Mouse (Mus musculus) cerebellum, adult 2 months (tissue): ENCODE data around the gene Arhgef11. TPM values are rescaled to one million over a fixed set of nuclear protein-coding genes. Genes with fewer than 3 reads are reported as not detected.
A peak's percentile ranks its signal among the peaks of the same experiment; 100 is the strongest.

ENCODE experiments used
- DNase-seq, 2 experiments: peaks; one replicate each; pipeline ENCODE4 v3.0.0; 2021
- H3K27ac ChIP-seq: fragments of 200-500 bp; 2 replicates; pipeline ENCODE4 v1.5.1; 2012; ENCODE audit warnings: low read length, control low read depth, inconsistent platforms; ENCODE audit not compliant: insufficient read depth
- H3K27me3 ChIP-seq: fragments of 200-500 bp; 2 replicates; pipeline ENCODE4 v1.6.1; 2012; ENCODE audit warnings: inconsistent platforms, mild to moderate bottlenecking, low read length, moderate library complexity; ENCODE audit not compliant: control insufficient read depth, insufficient read depth
- H3K4me1 ChIP-seq: fragments of 200-500 bp; 2 replicates; pipeline ENCODE4 v1.6.1; 2011; ENCODE audit warnings: low read length; ENCODE audit not compliant: control insufficient read depth, insufficient read depth
- H3K4me3 ChIP-seq: fragments of 200-500 bp; replicated peaks from 2 replicates; pipeline ENCODE3; 2011; ENCODE audit warnings: mild to moderate bottlenecking, low read depth, low read length, control low read depth; ENCODE audit not compliant: insufficient read depth
- CTCF ChIP-seq: fragments of 200-500 bp; IDR thresholded peaks from 2 replicates; pipeline ENCODE4 v1.5.1; 2011; ENCODE audit warnings: low read depth, mild to moderate bottlenecking, control low read depth, low read length, moderate library complexity, borderline replicate concordance; ENCODE audit not compliant: insufficient read depth
- POLR2A ChIP-seq: fragments of 200-500 bp; IDR thresholded peaks from 2 replicates; pipeline ENCODE4 v1.6.1; 2011; ENCODE audit warnings: low read length, control low read depth, borderline replicate concordance; ENCODE audit not compliant: insufficient read depth
- WGBS: fragments of 180-500 bp; shearing (Covaris S2); methylation state at CpG from one replicate; pipeline ENCODE4 v1.1.7; 2018; 5-methylcytosine and 5-hydroxymethylcytosine counted together
- polyA plus RNA-seq: library from polyadenylated mRNA; depleted of rRNA; stranded (reverse); fragments of >200 nt; gene quantifications from 2 replicates; pipeline ENCODE4 v1.2.3, GENCODE M21; 2012

The Arhgef11 gene
- polyA plus RNA-seq, 1 experiment = 52.2 TPM

DNA sequence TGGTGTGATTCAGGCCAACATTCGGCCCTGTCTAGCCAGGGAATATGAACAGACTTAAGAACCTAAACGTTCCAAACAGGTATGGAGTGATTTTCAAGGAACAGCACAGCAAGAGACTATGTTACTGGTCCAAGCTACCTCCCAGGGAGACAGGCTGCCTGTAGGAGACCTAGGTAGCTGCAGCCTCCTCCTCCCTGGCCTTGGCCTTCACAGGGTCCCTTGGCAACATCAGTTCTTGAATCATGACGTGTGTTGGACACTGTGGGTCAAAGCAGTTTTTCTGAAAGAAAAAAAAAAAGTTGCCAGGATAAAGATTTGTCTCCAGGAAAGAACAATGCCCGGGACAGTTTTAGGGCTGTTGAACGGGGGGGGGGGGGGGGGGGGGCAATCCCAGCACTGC is 121.5 kb downstream of the Arhgef11 start:
- no peak for TF ChIP-seq POLR2A
- no peak for TF ChIP-seq CTCF
- Histone ChIP-seq H3K4me1 (no peaks in the 10 kb centered on the region), H3K4me3 (no peak overlapping the region), H3K27me3 (no peaks in the 10 kb centered on the region), H3K27ac (no peak overlapping the region)
- DNase-seq = no peak
- WGBS = 72% methylated on average over 5 of the region's 5 CpGs

- Histone ChIP-seq H3K27ac (no peak overlapping the region), H3K4me1 (no peaks in the 10 kb centered on the region), H3K4me3 (no peak overlapping the region), H3K27me3 (no peaks in the 10 kb centered on the region)
- no peak for DNase-seq
- 82% methylated on average over 3 of the region's 3 CpGs for WGBS
- TF ChIP-seq CTCF (no peak), POLR2A (no peak)
These were observed 124.7 kb downstream of the Arhgef11 start for GRCm38 (mm10) chr3:87742013-87742412.

GRCm38 (mm10) chr3:87742735-87743134 is 125.4 kb downstream of the Arhgef11 start:
- no peak for DNase-seq
- Histone ChIP-seq H3K4me1 (no peaks in the 10 kb centered on the region), H3K4me3 (no peak overlapping the region), H3K27me3 (no peaks in the 10 kb centered on the region), H3K27ac (no peak overlapping the region)
- 88% methylated on average over 16 of the region's 16 CpGs for WGBS
- TF ChIP-seq CTCF = no peak
- TF ChIP-seq POLR2A = no peak

GRCm38 (mm10) chr3:87743927-87744326 is 126.6 kb downstream of the Arhgef11 start:
- DNase-seq = no peak
- H3K27me3 ChIP-seq = no peaks in the 10 kb centered on the region
- no peak for TF ChIP-seq CTCF
- no peak for TF ChIP-seq POLR2A

GRCm38 (mm10) chr3:87745036-87745659 is 127.8 kb downstream of the Arhgef11 start:
- Histone ChIP-seq H3K27me3 (no peaks in the 10 kb centered on the region), H3K4me1 (no peaks in the 10 kb centered on the region), H3K27ac (no peak overlapping the region), H3K4me3 (no peak overlapping the region)
- WGBS = 34% methylated on average over 18 of the region's 18 CpGs
- TF ChIP-seq CTCF (no peak), POLR2A (no peak)
- no peak for DNase-seq

More at GRCm38 (mm10) chr3:87743927-87744326, 126.6 kb downstream of the Arhgef11 start:
- 90% methylated on average over 4 of the region's 4 CpGs for WGBS
- H3K4me3 ChIP-seq = no peak overlapping the region
- H3K27ac ChIP-seq = no peak overlapping the region
- H3K4me1 ChIP-seq = no peaks in the 10 kb centered on the region

DNA sequence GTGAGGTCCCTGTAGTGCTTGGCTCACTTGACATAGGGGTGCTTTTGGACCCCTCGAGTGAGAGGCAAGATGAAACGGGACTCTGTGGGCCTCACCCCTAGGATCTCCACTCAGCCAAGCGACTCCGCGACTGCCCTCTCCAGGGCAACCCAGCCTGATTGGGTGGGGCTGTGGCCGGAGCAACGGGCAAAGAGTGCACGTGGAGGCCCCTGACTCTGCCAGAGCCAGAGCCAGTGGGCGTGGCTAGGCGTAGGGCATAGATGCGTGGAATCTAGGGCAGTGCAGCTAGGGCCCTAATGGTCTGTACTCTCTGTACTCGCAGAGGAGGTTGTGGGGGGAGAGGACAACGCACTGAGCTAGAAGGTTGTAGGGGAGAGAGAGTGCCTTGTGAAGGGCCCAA is 131.1 kb downstream of the Arhgef11 start, which contains the start of gene Lrrc71:
Gene Lrrc71 (minus strand): TSS at position 195 of the 400 bp plus-strand sequence.
- WGBS = 18% methylated on average over 13 of the region's 13 CpGs
- H3K4me1 ChIP-seq = no peaks in the 10 kb centered on the region
- no peak for DNase-seq
- TF ChIP-seq POLR2A = no peak
- no peak for TF ChIP-seq CTCF
- H3K4me3 ChIP-seq = no peak within 1 kb of the TSS
- no peak within 1 kb of the TSS for H3K27ac ChIP-seq
- no peaks in the 10 kb centered on the region for H3K27me3 ChIP-seq

GRCm38 (mm10) chr3:87749036-87749435 is 131.7 kb downstream of the Arhgef11 start:
- Histone ChIP-seq H3K27me3 (no peaks in the 10 kb centered on the region), H3K4me1 (no peaks in the 10 kb centered on the region), H3K4me3 (no peak overlapping the region), H3K27ac (no peak overlapping the region)
- DNase-seq = peak; percentile 25 to 29
- TF ChIP-seq POLR2A = no peak
- peak; percentile 66 for TF ChIP-seq CTCF
- WGBS = 10% methylated on average over 5 of the region's 5 CpGs

- DNase-seq = no peak
- WGBS = 88% methylated on average over 12 of the region's 12 CpGs
- no peak for TF ChIP-seq CTCF
- TF ChIP-seq POLR2A = no peak
- Histone ChIP-seq H3K4me3 (no peak overlapping the region), H3K27ac (no peak overlapping the region), H3K27me3 (no peaks in the 10 kb centered on the region), H3K4me1 (no peaks in the 10 kb centered on the region)
These were observed 132.6 kb downstream of the Arhgef11 start for GRCm38 (mm10) chr3:87749977-87750376.
